Mouse (Mus musculus): Measurements from ENCODE around the gene Adamts12.

DNA sequence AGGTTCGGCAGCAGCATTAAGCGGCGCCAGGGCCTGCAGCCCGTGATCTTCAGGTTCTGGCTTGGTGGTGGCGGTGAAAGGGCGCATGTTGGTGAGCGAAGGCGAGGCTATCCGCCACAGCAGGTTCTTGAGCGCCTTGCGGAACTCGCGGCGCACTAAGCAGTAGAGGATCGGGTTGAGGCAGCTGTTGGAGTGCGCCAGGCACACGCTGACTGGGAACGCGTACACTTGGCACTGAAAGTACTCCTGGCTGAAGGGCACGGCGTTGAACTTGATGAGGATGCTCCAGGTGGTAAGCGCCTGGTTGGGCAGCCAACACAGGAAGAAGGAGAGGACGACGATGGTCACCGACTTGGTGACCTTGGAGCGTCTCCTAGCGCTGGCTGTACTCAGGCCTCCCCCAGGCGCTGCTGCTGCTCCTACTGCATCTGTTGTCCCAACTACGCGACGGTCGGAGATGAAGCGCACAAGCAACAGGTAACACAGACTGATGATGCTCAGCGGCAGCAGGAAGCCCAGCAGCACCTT is 28.6 kb upstream of the Adamts12 start:
- TF ChIP-seq CTCF (IDR thresholded peaks at IDR 0.05; ENCODE audit: borderline replicate concordance, insufficient read depth, low read depth, low read length), result no peak
- no peak for TF ChIP-seq POLR2A (IDR thresholded peaks at IDR 0.05; ENCODE audit: borderline replicate concordance, insufficient read depth, low read length)

All from cerebellum, adult 2 months (tissue).